Mouse (Mus musculus) hindbrain, embryonic 16.5 days (tissue): ENCODE results near the gene 1700001K19Rik. TPM values are rescaled to one million over a fixed set of nuclear protein-coding genes. Genes with fewer than 3 reads are reported as not detected.

Experiments used
- ATAC-seq: fragments of 200-750 bp; cut with Nextera tagmentation; 2 replicates; pipeline ENCODE4 v1.8.0; 2017; ENCODE audit warnings: moderate TSS enrichment, moderate library complexity
- H3K27ac ChIP-seq: fragments of 300-500 bp; sonication (generic); 2 replicates; pipeline ENCODE4 v1.5.1; 2014; ENCODE audit warnings: low read depth, mild to moderate bottlenecking, control low read depth, low read length, moderate library complexity
- H3K27me3 ChIP-seq: fragments of 300-500 bp; sonication (generic); replicated peaks from 2 replicates; pipeline ENCODE4 v1.6.1; 2014; ENCODE audit warnings: low read length; ENCODE audit not compliant: control insufficient read depth, insufficient read depth
- H3K36me3 ChIP-seq: fragments of 300-500 bp; sonication (generic); 2 replicates; pipeline ENCODE4 v1.6.1; 2014; ENCODE audit warnings: mild to moderate bottlenecking, low read length, moderate library complexity, mixed read lengths; ENCODE audit not compliant: control insufficient read depth, insufficient read depth
- H3K4me1 ChIP-seq: fragments of 300-500 bp; sonication (generic); 2 replicates; pipeline ENCODE4 v1.6.1; 2014; ENCODE audit warnings: low read depth, low read length; ENCODE audit not compliant: control insufficient read depth, insufficient read depth
- H3K4me2 ChIP-seq: fragments of 300-500 bp; sonication (generic); 2 replicates; pipeline ENCODE4 v1.6.1; 2014; ENCODE audit warnings: mild to moderate bottlenecking, low read length, control low read depth, moderate library complexity
- H3K4me3 ChIP-seq: fragments of 300-500 bp; sonication (generic); 2 replicates; pipeline ENCODE4 v1.5.1; 2014; ENCODE audit warnings: mild to moderate bottlenecking, low read length, control low read depth, moderate library complexity
- H3K9ac ChIP-seq: fragments of 300-500 bp; sonication (generic); 2 replicates; pipeline ENCODE4 v1.6.1; 2014; ENCODE audit warnings: low read depth, mild to moderate bottlenecking, control low read depth, low read length, moderate library complexity
- H3K9me3 ChIP-seq: fragments of 300-500 bp; sonication (generic); 2 replicates; pipeline ENCODE4 v1.6.1; 2014; ENCODE audit warnings: mild to moderate bottlenecking, low read length, moderate library complexity; ENCODE audit not compliant: control insufficient read depth
- WGBS: fragments of 180-500 bp; shearing (Covaris S2); extraction: QIAGEN DNeasy Blood & Tissue Kit; methylation state at CpG from one replicate; pipeline ENCODE4 v1.1.7; 2014; 5-methylcytosine and 5-hydroxymethylcytosine counted together
- polyA plus RNA-seq: library from polyadenylated mRNA; unstranded; fragments of >200 nt; fragmentation: Nextera tagmentation; extraction: Ambion mirVana; gene quantifications from 2 replicates; pipeline ENCODE4 v1.2.1, GENCODE M21; 2015

The 1700001K19Rik gene
- 0.16 and 0.55 TPM in 2 replicates for polyA plus RNA-seq

GRCm38 (mm10) chr12:110682561-110683299 is at the start of gene 1700001K19Rik:
Gene 1700001K19Rik, minus strand, starts transcription at chr12:110682619.
- Histone ChIP-seq H3K4me3 (no peak within 1 kb of the TSS), H3K27ac (no peak within 1 kb of the TSS), H3K9ac (no peak within 1 kb of the TSS), H3K27me3 (no peaks in the 10 kb centered on the region), H3K9me3 (no peaks in the 10 kb centered on the region), H3K36me3 (no peaks in the 10 kb centered on the region), H3K4me1 (no peaks in the 10 kb centered on the region), H3K4me2 (no peak within 1 kb of the TSS)
- no peak for ATAC-seq
- 71% methylated on average over 9 of the region's 9 CpGs for WGBS

- no peaks in the 10 kb centered on the region for H3K27me3 ChIP-seq
- no peaks in the 10 kb centered on the region for H3K4me1 ChIP-seq
- H3K9ac ChIP-seq = no peak overlapping the region
- ATAC-seq = no peak
- no peaks in the 10 kb centered on the region for H3K36me3 ChIP-seq
- no peak overlapping the region for H3K4me3 ChIP-seq
- H3K27ac ChIP-seq = no peak overlapping the region
- H3K4me2 ChIP-seq = no peak overlapping the region
- H3K9me3 ChIP-seq = no peaks in the 10 kb centered on the region
- WGBS = 59% methylated on average over 1 of the region's 1 CpGs
Measured at GRCm38 (mm10) chr12:110726428-110726827, 44.0 kb upstream of the 1700001K19Rik start.

GRCm38 (mm10) chr12:110725489-110725888 is 43.1 kb upstream of the 1700001K19Rik start:
- 85% methylated on average over 5 of the region's 5 CpGs for WGBS
- H3K36me3 ChIP-seq = no peaks in the 10 kb centered on the region
- no peaks in the 10 kb centered on the region for H3K4me1 ChIP-seq
- H3K4me3 ChIP-seq = no peak overlapping the region
- no peak overlapping the region for H3K9ac ChIP-seq
- no peaks in the 10 kb centered on the region for H3K9me3 ChIP-seq
- no peaks in the 10 kb centered on the region for H3K27me3 ChIP-seq
- no peak for ATAC-seq
- no peak overlapping the region for H3K4me2 ChIP-seq
- no peak overlapping the region for H3K27ac ChIP-seq

GRCm38 (mm10) chr12:110725051-110725450 is 42.6 kb upstream of the 1700001K19Rik start:
- no peak for ATAC-seq
- H3K9ac ChIP-seq = no peak overlapping the region
- H3K27ac ChIP-seq = no peak overlapping the region
- H3K36me3 ChIP-seq = no peaks in the 10 kb centered on the region
- no peak overlapping the region for H3K4me3 ChIP-seq
- no peak overlapping the region for H3K4me2 ChIP-seq
- H3K9me3 ChIP-seq = no peaks in the 10 kb centered on the region
- no peaks in the 10 kb centered on the region for H3K4me1 ChIP-seq
- 91% methylated on average over 5 of the region's 5 CpGs for WGBS
- H3K27me3 ChIP-seq = peaks cover 2% of the 10 kb centered on the region; the same call in 1 of the 2 replicates

- Histone ChIP-seq H3K9ac (no peak overlapping the region), H3K4me1 (no peaks in the 10 kb centered on the region), H3K9me3 (0 out of 2 replicates have a peak, but pooled peaks cover 3% of the 10 kb centered on the region), H3K4me3 (no peak overlapping the region), H3K27me3 (peaks cover 2% of the 10 kb centered on the region; the same call in 1 of the 2 replicates), H3K4me2 (no peak overlapping the region), H3K36me3 (no peaks in the 10 kb centered on the region), H3K27ac (no peak overlapping the region)
- 33% methylated on average over 5 of the region's 5 CpGs for WGBS
- ATAC-seq = no peak
Measured at GRCm38 (mm10) chr12:110716004-110716403, 33.6 kb upstream of the 1700001K19Rik start.

GRCm38 (mm10) chr12:110714215-110714614 is 31.8 kb upstream of the 1700001K19Rik start:
- no peak overlapping the region for H3K9ac ChIP-seq

GRCm38 (mm10) chr12:110713784-110714183 is 31.4 kb upstream of the 1700001K19Rik start:
- no peaks in the 10 kb centered on the region for H3K27me3 ChIP-seq
- ATAC-seq = no peak
- no peak overlapping the region for H3K4me2 ChIP-seq
- no peaks in the 10 kb centered on the region for H3K36me3 ChIP-seq
- WGBS = 96% methylated on average over 6 of the region's 6 CpGs
- H3K4me3 ChIP-seq = no peak overlapping the region
- H3K27ac ChIP-seq = no peak overlapping the region
- H3K9me3 ChIP-seq = 0 out of 2 replicates have a peak, but pooled peaks cover 3% of the 10 kb centered on the region
- H3K4me1 ChIP-seq = no peaks in the 10 kb centered on the region
- no peak overlapping the region for H3K9ac ChIP-seq

More at GRCm38 (mm10) chr12:110714215-110714614, 31.8 kb upstream of the 1700001K19Rik start:
- WGBS = 96% methylated on average over 6 of the region's 6 CpGs
- no peak for ATAC-seq
- no peak overlapping the region for H3K27ac ChIP-seq
- no peaks in the 10 kb centered on the region for H3K4me1 ChIP-seq
- no peak overlapping the region for H3K4me3 ChIP-seq
- no peaks in the 10 kb centered on the region for H3K27me3 ChIP-seq
- H3K36me3 ChIP-seq = no peaks in the 10 kb centered on the region
- no peak overlapping the region for H3K4me2 ChIP-seq
- H3K9me3 ChIP-seq = 0 out of 2 replicates have a peak, but pooled peaks cover 3% of the 10 kb centered on the region

- Histone ChIP-seq H3K4me2 (no peak overlapping the region), H3K36me3 (no peaks in the 10 kb centered on the region), H3K9ac (no peak overlapping the region), H3K9me3 (0 out of 2 replicates have a peak, but pooled peaks cover 3% of the 10 kb centered on the region), H3K4me3 (no peak overlapping the region), H3K27me3 (no peaks in the 10 kb centered on the region), H3K4me1 (peaks cover 6% of the 10 kb centered on the region), H3K27ac (no peak overlapping the region)
- 79% methylated on average over 5 of the region's 5 CpGs for WGBS
- no peak for ATAC-seq
Measured at GRCm38 (mm10) chr12:110711270-110711669, 28.9 kb upstream of the 1700001K19Rik start.

- Histone ChIP-seq H3K9me3 (no peaks in the 10 kb centered on the region), H3K9ac (no peak overlapping the region), H3K4me3 (no peak overlapping the region), H3K4me2 (no peak overlapping the region), H3K27ac (no peak overlapping the region), H3K36me3 (no peaks in the 10 kb centered on the region), H3K4me1 (peaks cover 11% of the 10 kb centered on the region), H3K27me3 (no peaks in the 10 kb centered on the region)
- 80% methylated on average over 7 of the region's 7 CpGs for WGBS
- ATAC-seq = no peak
Measured at GRCm38 (mm10) chr12:110707451-110707850, 25.0 kb upstream of the 1700001K19Rik start.
